Mouse (Mus musculus) adrenal gland, postnatal 25 days (tissue): ENCODE data around the gene Gtf2ird2. TPM values are rescaled to one million over a fixed set of nuclear protein-coding genes. Genes with fewer than 3 reads are reported as not detected.
A peak's percentile ranks its signal among the peaks of the same experiment; 100 is the strongest.

Experiments
- DNase-seq: peaks from one replicate; pipeline ENCODE4 v3.0.0; 2021; ENCODE audit warnings: mixed read lengths
- long read RNA-seq: library from polyadenylated mRNA; stranded (forward); transcript quantifications from one replicate; pipeline ENCODE4 v2.0.0, GENCODE M21; 2021
- total RNA-seq: library from RNA; stranded (reverse); gene quantifications from 2 replicates; pipeline ENCODE4 v1.2.3, GENCODE M21; 2021

Gtf2ird2 gene
- total RNA-seq: 10.4 and 13.7 TPM in 2 replicates
- long read RNA-seq, partial matches to known transcripts: 3 of 11 reads
- long read RNA-seq, other reads (novel, unspliced or antisense): 4 of 11 reads

DNA sequence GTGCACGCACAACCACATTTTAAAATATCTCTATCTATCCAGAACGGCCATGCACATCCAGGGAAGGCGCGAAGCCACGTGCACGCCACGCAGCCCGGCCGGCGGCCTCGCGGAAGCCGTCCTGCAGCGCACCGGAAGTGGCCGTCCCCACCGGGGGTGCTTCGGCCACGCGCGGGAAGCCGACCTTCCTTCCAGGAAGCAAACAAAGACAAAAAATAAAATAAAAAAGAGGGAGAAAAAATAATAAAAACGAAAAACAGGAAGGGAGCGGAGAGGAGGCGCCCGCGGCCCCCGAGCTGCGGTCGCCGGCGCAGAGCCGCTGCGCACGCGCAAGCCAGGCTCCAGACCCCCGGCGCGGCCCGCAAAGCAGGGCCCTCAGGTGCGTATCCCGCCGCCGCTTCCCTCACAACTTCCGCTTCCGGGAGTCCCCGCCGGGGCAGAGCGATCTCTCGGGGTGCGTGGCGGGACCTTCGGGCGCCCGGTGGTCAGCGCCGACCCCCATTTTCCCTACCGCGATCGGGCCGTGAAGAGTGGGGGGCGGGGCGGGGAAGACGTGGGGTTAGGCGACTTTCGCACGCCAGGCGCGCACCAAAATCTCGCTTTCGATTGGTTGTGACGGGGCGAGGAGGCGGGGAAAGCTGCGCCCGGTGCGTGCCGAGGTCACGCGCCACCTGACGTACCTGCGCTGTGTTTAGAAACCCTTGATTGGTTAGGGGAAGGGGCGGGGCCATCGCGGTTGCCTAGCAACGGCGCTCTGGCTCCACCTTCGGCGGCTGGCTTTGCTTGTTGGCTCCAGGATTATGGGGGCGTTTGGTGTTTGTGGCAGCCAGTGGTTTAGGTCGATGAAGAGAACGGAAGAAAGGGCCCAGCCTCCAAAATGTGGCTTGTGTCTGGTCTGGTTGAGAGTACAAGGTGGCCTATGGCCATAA is at the start of gene Gtf2ird2:
Gene Gtf2ird2, plus strand, starts transcription at position 140 of the 929 bp plus-strand sequence.
- DNase-seq: peak; percentile 98

GRCm38 (mm10) chr5:134136022-134136421 is 47.8 kb upstream of the Gtf2ird2 start:
- DNase-seq: no peak

- no peak for DNase-seq
Measured at GRCm38 (mm10) chr5:134137933-134138332, 45.9 kb upstream of the Gtf2ird2 start.

GRCm38 (mm10) chr5:134139429-134139828 is 44.4 kb upstream of the Gtf2ird2 start:
- DNase-seq: no peak

DNA sequence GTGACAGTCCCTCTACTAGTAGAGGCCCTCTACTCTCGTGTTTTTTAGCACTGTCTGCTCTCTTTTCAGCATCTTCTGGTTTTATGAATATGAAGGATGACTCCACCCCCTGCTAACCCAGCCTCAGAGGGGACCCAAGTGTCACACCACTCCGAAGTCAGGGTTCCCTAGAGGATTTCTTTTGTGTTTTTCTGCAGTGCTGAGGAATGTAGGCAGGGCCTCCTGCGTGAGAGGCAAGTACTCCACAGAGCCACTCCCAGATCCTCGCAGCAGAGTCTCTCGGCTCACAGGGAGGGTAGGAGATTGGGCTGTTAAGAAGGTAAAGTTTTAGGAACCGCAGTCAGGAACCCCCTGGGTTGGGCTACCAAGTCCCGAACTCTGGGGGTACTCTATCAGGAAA is 42.6 kb upstream of the Gtf2ird2 start:
- no peak for DNase-seq

GRCm38 (mm10) chr5:134142381-134142780 is 41.4 kb upstream of the Gtf2ird2 start:
- DNase-seq: no peak

GRCm38 (mm10) chr5:134144986-134145385 is 38.8 kb upstream of the Gtf2ird2 start:
- no peak for DNase-seq

DNA sequence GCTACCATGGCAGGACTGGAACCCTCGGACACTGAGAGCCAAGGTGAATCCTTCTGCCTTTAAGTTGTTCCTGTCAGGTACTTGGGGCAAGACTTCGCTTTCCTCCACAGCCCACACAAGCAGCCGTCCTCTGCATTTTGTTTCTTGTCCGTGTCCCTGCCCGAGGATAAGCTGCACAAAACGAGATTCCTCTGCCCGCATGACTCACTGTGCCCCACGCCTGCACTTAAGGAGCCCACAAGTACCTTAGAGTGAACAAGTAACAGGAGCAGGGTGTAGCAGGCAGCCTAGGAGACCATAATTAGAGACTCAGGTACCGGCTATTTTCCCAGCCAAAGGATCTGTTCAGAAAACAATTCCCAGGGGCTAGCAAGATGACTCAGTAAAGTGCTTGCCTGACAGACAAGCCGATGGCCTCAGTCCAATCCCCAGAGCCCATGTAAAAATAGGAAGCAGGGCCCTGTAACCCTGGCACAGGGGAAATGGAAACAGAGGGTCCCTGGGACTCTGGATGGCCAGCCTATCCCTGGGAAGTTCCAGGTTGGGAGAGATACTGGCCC is 36.5 kb upstream of the Gtf2ird2 start:
- DNase-seq: no peak

DNA sequence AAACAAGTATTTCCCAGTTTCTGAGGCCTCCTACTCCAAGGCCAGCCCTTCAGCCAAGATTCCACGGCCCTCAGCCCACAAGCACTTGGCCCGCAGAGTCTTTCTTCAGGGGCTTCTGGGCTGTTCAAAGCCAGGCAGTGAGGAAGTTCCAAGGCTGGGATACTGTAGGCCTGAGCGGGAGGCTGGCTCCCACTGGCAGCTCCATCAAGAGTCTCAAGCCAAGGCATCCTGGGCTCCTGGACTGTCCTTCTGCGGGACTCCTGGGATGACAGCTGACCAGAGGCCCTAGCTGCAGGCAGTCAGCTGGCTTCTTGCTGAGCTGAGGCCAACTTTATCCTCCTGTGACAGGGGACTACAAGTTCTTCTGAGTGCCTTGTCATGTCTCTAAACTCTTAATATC is 35.7 kb upstream of the Gtf2ird2 start:
- DNase-seq: no peak

DNA sequence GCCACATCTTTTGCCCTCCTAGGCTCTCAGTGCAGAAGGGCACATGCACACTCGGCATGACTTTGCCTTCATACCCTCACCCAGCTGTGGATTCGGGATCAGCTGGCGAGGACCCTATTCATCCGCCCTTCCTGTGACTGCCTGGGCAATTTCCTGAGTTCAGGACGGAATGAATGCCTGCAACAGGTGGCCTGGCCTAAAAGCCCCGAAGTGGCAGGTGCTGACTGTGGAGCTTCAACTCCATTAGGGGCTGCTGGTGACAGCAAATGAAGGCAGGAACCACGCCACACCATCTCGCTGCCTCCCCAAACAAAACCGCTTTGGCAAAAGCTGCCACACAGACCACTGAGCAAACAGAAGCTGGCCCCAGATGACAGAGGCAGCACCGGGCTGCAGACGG is 31.9 kb upstream of the Gtf2ird2 start:
- DNase-seq: no peak

DNA sequence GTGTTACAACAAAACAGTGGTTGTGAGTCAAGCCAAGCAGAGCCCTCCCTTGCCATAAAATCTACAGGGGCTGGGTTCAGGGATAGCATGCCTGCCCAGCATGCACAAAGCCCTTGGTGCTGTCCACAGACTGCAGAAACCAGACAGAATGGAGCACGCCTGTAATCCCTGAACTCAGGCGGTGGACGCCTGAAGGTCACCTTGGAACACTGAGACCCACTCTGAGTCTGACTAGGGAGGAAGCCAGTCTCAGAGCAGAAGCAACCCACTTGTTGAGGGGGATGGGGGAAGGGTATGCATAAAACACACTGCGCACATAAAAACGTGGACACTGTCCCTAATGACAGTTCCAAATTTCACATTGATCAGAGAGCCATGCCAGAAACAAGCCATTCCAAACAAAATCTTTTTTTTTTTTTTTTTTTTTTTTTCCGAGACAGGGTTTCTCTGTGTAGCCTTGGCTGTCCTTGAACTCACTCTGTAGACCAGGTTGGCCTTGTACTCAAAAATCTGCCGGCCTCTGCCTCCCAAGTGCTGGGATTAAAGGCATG is 27.8 kb upstream of the Gtf2ird2 start:
- no peak for DNase-seq

- DNase-seq: peak; percentile 59
Measured at GRCm38 (mm10) chr5:134164688-134165087, 19.1 kb upstream of the Gtf2ird2 start.

DNA sequence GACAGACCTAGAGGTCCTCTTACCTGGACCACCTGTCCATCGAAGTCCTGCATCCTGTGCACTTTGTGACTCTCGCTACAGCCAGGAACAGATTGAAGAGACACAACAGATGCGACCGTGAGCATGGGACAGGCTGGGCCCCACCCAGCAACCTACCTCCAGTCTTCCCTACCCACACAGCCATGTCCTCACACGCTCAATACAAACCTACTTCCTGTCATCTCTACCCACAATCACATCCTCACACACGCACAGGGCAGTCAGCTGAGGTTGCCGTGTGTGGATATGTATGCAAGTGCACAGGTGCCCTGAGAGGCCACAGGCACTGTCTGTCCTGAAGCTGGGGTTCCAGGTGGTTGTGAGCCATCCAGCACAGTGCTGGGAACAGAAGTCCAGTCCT is 17.2 kb upstream of the Gtf2ird2 start:
- DNase-seq: no peak

DNA sequence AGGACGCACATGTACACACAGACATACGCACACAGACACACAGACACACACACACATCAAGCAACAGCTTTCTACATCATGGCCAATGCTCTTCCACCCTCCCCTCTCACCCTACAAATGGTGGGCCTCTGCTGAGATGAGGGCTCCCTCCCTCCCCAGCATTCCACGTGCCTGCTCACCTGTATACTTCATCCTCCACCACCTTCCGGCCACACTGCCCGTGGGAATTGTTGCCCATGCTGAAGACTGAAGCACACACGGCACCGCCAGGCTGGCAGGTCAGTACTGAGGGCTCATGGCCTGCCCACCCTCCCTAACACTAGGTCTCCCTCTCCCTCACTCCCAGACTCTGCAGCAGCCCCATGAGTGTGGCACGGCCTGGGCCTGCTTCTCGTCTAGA is 15.8 kb upstream of the Gtf2ird2 start:
- DNase-seq: no peak

GRCm38 (mm10) chr5:134169231-134169630 is 14.6 kb upstream of the Gtf2ird2 start:
- no peak for DNase-seq

DNA sequence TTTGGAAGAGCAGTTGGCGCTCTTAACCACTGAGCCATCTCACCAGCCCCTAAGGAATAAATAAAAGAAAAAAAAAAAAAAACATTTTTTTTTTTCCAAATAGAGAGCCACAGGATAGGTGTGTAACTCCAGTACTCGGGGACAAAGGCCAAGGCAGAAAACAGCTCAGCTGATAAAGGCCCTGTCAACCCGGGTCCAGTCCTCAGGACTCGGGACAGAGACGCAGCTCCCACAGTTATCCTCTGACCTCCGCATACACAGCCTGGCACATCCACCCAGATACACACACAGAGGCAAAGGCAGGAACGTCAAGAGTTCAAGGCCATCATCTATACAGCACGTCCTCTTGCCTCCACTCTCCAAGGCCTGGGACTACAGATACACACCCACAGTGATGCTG is 13.7 kb upstream of the Gtf2ird2 start:
- no peak for DNase-seq

DNA sequence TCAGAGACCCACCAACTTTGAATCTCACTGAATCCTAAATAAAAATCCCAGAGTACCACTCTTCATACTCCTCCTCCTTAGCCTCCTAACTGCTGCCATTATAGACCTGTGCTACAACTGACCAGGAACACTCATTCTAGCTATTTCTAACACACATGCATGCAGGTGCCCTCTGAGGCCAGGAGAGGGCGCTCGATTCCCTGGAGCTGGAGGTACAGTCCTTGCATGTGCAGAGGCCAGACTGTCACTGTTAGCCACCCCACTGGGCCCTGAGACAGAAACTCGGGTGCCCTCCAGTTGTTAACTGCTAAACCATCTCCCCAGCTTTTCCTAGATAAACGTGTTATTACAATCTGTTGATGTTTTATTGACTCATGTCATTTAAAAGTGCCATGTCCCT is 10.6 kb upstream of the Gtf2ird2 start:
- DNase-seq: peak; percentile 53

GRCm38 (mm10) chr5:134175696-134176095 is 8.1 kb upstream of the Gtf2ird2 start:
- DNase-seq: no peak

DNA sequence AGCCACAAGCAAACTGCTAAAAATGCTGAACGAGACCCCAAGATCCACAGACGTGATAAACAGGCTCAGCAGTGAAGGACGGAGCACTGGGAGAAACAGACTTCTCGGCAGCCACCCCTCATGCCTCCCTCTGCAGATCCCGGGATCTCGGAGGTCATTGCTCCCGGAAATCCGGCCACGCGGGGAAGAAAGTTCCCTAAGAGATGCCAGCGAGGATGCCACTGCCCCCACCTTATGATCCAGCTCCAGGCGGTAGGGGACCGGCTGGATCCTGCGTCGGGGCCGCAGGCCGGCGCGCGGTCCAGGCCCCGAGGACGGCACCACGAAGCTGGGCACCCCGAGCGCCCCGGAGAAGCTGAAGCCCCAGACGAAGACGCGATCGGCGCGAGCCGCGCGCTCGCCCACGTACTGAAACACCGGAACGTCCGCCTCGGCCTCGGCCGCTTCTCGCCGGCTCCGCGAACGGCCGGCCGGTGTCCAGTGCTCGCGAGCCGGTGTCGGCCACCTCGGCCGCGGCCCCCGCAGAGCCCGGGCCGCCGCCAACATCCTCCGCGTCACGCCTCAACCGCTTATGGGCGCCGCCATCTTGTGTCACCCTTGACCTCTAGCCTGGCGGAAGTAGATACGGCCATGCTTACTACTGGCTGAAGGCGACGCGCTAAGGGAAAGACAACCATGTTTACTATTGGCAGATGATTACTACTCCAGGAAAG is 7.5 kb upstream of the Gtf2ird2 start, which contains the start of gene Rcc1l:
Gene Rcc1l, minus strand, starts transcription at position 606 of the 713 bp plus-strand sequence.
- peak; percentile 80 for DNase-seq

DNA sequence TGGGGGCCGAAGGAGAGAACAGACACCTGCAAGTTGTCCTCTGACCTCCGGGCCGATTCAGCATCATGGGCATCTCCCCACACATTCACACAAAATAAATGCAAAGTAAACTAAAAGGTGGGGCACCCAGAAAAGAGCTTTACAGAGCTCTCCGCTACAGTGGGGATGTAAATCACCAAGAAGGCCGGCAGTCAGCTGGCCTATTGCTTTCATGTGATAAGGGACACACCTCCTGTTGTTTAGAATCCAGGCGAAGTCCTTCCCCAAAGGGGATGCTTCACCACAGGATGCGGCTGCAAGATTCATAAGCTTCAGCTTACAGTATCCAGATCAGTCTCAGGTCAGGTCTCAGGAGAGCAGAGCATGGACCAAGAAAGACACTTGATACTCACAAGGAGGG is 5.3 kb upstream of the Gtf2ird2 start:
- DNase-seq: no peak

DNA sequence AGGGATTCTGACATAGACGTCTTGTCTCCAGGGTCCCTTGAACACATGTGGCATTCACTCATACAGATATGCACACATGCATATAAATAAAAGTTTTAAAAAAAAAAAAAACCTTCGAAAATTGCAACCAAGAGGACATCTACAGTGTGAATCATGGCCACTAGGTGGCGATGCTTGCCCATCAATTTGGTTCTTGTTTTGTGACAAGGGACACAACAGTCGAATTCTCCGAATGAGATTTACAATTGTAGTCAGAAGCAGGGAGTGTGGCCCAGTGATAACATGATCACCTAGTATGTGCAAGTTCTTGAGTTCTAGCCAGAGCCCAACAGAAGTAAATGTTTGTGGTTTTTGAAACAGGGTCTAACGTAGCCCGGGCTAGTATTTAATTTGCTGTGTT is 3.9 kb upstream of the Gtf2ird2 start:
- DNase-seq: peak; percentile 76

- DNase-seq: no peak
Measured at GRCm38 (mm10) chr5:134182172-134182571, 1.6 kb upstream of the Gtf2ird2 start.

- peak; percentile 11 for DNase-seq
Measured at GRCm38 (mm10) chr5:134182735-134183134, 1.1 kb upstream of the Gtf2ird2 start.
